Mouse (Mus musculus): Measurements from ENCODE around the gene Spg7.
"Not testable (repeated sequence)": the region's sequence is repeated elsewhere in the genome, so short reads cannot be mapped to it uniquely, and the experiment has no call there.

Gene Spg7

DNA sequence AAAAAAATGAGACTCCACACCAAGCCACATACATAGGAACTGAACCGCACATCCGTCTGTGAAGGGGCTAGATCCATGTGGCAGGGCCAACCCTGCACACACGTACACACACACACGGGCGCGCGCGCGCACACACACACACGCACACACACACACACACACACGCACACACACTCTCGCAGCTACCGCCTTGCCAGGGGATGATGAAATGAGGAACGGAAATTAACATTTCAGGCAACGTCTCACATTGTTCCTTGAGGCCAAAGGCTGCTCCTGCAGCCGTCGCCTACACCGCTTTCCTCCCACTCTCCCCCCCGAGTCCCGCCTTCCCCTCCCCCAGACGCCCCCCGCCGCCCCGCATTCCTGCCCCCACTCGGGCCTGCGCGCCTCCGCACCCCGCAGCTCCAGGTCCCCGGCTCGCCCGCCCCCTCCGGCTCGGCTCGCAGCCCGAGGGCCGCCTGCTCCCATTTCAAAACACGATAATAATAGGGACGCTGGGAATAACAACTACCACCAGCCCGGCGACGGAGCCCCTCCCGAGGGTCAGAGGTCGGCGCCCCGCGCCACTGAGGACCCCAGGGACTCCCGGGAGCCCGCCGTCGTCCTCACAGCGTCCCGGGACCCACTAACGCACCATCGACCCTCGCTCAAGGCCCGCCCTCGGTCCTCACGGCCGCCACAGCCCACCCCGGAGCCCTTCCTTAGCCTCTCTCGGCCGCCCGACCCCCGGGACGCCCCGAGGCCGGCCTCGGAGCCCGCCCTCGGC lies 21.6 kb upstream of the Spg7 start:
- in situ Hi-C loops (cut with MboI; ENCODE audit: low sequenced_read_pairs): no loop called here

GRCm38 (mm10) chr8:123041774-123042105 lies 21.0 kb upstream of the Spg7 start:
- in situ Hi-C loops (cut with MboI; ENCODE audit: low sequenced_read_pairs): no loop called here

GRCm38 (mm10) chr8:123042158-123042973 lies 20.4 kb upstream of the Spg7 start, which contains the start of gene Ankrd11:
Gene Ankrd11, minus strand, starts transcription at chr8:123042277.
- in situ Hi-C loops (cut with MboI; ENCODE audit: low sequenced_read_pairs): no loop called here

DNA sequence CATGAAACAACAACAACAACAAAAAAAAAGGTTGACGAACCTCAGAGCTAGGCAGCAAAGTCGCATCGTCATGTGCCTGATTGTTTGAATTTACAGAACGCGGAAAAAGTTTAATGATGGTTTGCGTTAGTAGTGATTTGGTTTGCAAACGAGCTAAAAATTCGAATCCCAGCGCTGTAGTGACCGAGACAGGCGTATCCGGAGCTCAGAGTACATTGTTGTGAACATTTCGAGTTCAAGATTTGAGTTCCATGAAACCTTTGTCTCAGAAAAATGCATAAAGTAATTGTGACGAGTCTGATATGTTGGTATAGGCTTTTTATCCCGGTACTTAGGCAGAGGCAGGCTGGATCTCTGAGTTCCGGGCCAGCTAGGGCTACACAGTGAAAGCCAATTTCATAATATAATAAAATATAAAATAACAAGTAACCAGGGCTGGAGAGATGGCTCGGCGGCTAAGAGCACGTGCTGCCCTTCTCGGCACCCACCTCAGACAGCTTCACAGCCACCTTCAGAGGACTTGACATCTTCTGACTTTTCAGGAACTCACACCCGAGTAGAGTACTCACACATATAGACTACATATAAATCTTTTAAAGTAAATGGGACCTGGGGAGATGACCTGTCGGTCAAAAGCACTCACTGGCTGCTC lies 19.6 kb upstream of the Spg7 start:
- in situ Hi-C loops (cut with MboI; ENCODE audit: low sequenced_read_pairs): no loop called here

GRCm38 (mm10) chr8:123043941-123044340 lies 18.8 kb upstream of the Spg7 start:
- in situ Hi-C loops (cut with MboI; ENCODE audit: low sequenced_read_pairs): no loop called here

DNA sequence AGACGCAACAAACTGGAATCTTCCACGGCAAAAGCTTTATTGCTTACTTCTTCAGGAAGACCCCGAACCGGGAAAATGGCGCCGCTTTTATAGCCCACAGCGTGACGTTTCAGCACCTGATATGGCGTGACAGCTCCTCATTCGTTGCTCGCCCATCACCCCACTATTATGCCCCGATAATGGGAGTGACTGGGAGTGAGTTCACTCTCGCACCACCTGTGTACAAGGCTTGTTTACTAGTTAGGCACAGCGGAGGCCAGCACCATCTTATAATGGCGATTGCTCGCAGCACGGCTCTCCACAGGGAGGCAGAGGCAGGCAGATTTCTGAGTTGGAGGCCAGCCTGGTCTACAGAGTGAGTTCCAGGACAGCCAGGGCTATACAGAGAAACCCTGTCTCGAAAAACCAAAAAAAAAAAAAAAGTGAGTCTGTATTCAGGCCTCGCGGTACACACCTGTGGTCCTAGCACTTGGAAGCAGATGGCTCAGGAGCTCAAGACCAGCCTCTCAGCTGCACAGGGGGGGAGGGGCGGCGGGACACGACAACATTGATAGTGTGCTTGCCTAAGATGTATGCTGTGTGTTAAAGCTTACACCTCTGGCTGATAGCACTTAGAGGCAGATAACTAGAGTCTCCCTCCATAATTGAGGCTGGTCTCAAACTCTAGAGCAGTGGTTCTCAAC lies 17.9 kb upstream of the Spg7 start:
- in situ Hi-C loops (cut with MboI; ENCODE audit: low sequenced_read_pairs): not testable (repeated sequence)

DNA sequence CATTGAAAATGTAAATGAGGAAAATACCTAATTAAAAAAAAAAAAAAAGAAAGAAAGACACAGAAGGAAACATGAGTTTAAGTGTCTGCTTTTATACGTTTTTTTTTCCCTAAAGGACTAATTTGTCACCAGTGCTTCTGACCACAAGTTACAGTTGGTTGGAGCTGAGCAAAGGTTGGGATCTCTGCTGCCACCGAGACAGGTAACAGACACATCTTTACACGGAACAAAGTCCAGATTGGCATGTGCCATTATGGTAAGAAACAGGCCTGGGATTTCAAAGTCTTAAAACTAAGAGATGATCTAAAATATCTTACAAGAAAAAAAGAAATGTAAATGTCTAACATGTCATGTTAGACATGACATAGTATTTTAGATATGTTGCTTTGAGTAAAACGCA lies 16.0 kb upstream of the Spg7 start:
- in situ Hi-C loops (cut with MboI; ENCODE audit: low sequenced_read_pairs): no loop called here

DNA sequence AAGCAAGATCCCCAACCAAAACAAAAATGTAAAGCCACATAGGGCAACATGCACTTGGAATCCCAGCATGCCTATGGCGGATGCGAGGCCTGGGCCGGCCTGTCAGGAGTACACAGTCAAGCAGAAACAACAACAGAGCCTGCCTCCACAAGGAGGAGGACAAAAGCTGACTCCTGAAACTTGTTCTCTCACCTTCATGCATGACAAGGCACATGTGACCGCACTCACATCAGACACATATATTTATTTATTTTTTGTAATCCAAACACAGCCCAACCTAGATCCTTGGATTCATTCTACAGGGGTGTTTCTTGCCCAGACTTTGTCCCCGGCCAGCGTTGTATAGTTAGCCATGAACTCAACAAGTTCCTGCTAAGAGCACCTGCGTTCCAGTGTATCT lies 14.9 kb upstream of the Spg7 start:
- in situ Hi-C loops (cut with MboI; ENCODE audit: low sequenced_read_pairs): no loop called here

DNA sequence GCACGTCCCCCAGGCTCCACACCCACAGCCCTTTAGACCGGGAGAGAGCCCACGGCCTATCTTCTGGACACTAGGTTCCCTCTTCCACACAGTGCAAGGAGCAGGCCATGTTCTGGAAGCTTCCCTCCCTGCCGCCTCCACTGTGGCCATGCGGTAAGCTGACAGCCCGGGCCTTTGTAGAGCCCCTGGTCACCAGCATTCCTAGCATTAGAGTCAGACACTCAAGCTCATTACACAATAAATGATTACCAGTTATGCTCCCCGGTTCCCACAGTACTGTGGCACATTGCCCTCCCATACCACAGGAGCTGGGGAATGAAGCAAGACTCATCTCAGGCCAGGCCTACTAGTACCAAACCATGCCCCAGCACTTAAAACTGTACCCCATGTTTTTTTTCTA lies 14.3 kb upstream of the Spg7 start:
- in situ Hi-C loops (cut with MboI; ENCODE audit: low sequenced_read_pairs): no loop called here

DNA sequence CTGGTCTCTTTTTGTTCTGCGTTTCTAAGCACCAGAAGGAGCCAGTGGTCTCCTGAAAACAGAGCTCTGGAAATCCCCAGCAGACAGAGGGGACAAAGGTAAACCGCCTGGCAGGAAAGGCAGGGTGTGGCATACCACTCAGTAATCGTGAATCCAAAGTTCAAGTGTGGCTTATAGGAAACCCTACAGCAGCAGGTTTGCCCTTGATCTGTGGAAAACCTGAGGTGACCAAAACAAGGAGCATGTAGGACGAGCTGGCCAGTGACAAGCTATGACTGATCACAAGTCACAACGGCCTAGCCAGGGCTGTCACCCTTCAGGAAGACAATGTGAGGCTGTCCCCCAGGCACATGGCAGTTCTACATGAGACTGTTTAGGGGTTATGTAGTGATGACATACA lies 11.3 kb upstream of the Spg7 start:
- in situ Hi-C loops (cut with MboI; ENCODE audit: low sequenced_read_pairs): no loop called here

DNA sequence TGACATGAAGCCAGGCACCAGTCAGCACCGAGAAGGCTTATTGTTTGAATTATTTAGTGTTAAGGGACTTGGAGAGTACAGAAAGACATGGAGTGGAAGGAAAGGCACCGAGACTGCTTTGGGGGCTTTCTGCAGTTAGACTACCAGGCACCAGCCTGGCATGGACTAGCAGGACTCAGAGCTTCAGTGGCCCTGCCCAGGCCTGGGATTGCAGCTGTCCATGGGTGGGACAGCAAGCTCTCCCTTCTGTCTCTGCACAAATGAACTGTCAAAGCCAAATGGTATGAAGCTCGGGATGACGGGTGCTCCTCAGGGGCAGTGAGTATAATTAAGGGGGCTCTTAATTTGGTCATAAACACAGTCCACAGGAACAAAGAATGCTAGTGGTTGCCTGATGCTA lies 1.3 kb downstream of the Spg7 start:
- in situ Hi-C loops (cut with MboI; ENCODE audit: low sequenced_read_pairs): no loop called here

- in situ Hi-C loops (cut with MboI; ENCODE audit: low sequenced_read_pairs): no loop called here
These were observed 2.1 kb downstream of the Spg7 start for GRCm38 (mm10) chr8:123064809-123065213.

DNA sequence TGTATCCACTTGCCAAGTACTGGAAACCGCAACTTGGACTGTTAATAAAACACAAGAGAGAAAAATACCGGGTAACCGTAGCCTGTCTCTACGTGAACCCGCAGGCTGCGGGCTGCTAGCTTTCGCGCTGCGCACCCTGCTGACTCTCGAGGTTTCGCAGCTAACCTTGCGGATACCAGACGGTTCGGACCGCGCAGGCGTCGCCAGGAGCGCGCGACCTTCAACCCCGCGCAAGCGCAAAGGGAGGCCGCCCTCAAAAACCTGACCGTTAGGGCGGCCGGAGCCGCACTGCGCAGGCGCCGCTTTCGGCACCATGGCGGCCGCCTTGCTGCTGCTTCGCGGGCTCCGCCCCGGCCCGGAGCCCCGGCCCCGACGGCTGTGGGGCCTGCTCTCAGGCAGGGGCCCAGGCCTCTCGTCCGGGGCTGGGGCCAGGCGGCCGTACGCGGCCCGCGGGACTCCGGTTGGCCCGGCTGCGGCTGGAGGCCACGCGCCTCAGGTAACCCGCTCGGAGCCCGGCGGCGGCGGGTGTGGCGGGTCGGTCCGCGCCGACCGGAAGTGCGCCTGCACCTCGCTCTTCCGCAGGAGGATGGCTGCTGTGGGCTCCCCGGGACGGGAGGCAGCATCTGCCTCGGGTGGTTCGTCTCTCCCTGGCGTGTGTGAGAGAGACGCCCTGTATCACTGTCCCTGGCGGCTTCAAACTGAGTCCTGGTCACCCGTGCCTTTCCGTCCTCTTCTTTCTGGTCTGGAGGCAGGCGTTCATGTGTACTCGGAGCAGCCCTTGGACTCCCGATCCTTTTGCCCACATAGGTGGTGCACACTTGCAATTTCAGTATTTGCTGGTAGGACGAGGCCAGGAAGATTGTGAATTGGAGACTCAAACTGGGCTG lies 2.7 kb downstream of the Spg7 start:
- in situ Hi-C loops (cut with MboI; ENCODE audit: low sequenced_read_pairs): no loop called here

DNA sequence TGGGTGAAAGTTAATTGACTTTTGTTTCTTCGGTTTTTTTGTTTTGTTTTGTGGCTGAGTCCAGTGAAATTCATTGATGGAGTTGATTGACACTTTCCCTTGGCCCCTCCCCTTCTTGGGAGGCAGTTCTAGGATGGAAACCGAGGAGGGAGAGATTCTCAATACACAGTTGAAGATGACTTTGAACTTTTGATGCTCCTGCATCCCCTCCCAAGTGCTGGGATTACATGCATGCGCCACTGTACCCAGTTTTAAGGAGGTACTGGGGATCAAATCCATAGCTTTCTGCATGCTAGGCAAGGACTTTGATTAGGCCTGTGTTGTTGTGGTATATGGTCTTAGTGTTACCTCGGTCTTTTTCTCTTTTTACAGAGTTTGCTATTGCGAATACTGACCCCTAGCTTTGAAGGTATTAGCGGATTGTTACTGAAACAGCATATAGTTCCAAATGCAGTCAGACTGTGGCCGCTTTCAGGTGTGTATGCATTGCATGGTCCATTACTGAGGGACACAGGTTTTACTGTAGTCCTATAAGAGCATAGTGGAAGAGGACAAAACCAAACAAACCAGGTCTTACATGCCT lies 3.5 kb downstream of the Spg7 start:
- in situ Hi-C loops (cut with MboI; ENCODE audit: low sequenced_read_pairs): no loop called here

GRCm38 (mm10) chr8:123071176-123071575 lies 8.4 kb downstream of the Spg7 start:
- in situ Hi-C loops (cut with MboI; ENCODE audit: low sequenced_read_pairs): no loop called here

- in situ Hi-C loops (cut with MboI; ENCODE audit: low sequenced_read_pairs): no loop called here
These were observed 14.5 kb downstream of the Spg7 start for GRCm38 (mm10) chr8:123077213-123077612.

GRCm38 (mm10) chr8:123082993-123083392 lies 20.3 kb downstream of the Spg7 start:
- in situ Hi-C loops (cut with MboI; ENCODE audit: low sequenced_read_pairs): no loop called here

- in situ Hi-C loops (cut with MboI; ENCODE audit: low sequenced_read_pairs): no loop called here
These were observed 20.9 kb downstream of the Spg7 start for GRCm38 (mm10) chr8:123083610-123084009.

DNA sequence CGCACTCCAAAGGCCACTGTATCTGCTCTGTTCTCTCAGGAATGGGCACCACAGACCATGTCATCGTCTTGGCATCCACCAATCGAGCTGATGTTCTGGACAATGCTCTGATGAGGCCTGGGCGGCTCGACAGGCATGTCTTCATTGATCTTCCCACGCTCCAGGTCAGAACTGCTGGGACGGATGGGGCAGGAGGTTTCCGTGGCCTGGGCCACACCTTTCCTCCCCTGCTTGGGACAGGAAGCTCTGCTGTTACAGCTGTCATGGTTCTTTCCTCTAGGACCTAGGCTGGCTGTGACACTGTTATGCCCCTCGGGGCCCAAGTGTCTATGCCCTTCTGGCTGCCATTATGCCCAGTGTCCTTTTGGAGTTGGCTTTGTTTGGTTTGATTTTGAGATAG lies 24.5 kb downstream of the Spg7 start:
- in situ Hi-C loops (cut with MboI; ENCODE audit: low sequenced_read_pairs): no loop called here

DNA sequence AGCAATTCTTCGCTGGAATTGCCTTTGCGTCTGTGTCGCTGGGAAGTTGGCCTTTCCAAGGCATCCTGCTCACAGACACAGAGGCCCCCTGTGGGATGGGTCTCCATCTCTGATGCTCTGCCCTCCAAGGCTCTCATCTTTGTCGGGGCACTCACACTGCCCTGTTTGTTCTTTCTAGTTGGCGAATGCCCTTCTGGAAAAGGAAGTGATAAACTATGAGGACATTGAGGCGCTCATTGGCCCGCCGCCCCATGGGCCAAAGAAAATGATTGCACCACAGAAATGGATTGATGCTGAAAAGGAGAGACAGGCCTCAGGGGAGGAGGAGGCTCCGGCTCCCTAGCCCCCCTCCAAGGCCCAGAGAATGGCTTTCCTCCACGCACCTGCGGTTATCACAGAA lies 34.5 kb downstream of the Spg7 start:
- in situ Hi-C loops (cut with MboI; ENCODE audit: low sequenced_read_pairs): no loop called here

Measured in CH12F3 (cell line).